Mouse (Mus musculus): ENCODE measurements around the gene Cnga2.

GRCm38 (mm10) chrX:72022241-72022640 lies 30.6 kb downstream of the Cnga2 start:
- TF ChIP-seq POLR2A (IDR thresholded peaks at IDR 0.05; ENCODE audit: low read depth, low read length) (no peak), CTCF (IDR thresholded peaks at IDR 0.05; ENCODE audit: extremely low read depth, insufficient read length, insufficient replicate concordance, low read depth, low read length) (no peak)
